Mouse (Mus musculus) left cerebral cortex, adult 9 months (tissue): ENCODE data around the gene Mrpl24.

Experiments
- DNase-seq, 2 experiments: peaks; one replicate each; pipeline ENCODE4 v3.0.0; 2022; ENCODE audit warnings: low spot score in 2 of 2

Gene Mrpl24

DNA sequence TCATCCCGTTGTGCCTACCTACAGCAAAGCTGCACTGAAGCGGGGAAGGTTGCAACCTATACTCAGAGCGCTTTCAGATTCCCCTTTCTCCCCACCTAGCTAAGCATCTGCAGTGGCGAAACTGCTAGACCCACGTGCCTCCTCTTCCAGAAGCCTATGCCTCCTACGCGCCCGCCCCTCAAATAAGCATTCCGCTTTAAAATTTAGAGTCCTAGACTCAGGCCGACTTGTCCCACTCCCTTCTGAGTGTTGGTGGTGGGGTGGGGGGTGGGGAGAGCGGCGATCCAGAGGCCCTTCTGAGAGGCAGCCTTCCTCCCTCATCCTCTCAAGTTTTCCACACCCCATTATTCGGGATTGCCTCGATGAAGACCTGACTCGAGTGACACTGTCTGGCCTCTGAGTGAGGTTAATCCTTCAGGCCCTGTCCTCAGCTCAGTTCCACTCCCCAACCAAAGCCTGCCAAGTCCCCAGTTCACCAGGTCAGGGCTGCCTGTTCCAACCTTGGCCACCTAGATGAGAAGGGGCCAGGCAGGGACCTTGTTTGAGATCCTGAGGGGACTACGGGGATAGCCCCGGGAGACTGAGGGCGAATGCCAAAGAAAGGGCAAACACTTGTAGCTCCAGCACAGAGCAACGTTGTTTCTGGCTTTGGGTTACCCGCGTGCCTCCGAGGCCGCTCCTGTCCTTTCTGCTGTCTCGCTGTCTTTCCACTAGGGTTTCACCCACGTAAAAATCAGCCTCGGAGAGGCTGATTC lies 27.9 kb downstream of the Mrpl24 start:
- DNase-seq = no peak

DNA sequence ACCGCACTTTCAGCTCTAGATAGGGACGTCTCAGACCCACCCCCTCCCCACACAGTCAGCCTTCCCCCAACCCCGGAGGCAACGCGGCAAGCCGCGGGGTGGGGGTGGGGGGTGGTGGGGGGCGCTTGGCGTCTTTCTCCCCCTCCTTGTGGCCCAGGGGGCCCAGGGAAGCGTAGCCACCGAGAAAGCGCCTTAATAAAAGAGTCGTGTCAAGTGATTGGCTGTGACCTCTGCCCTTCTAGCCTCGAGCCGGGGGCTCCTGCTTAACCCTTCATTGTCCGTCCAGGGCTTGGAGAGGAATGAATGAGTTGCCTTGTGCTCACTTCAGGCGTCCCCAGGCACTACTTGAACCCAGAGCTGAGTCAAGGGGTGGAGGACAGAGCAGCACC lies 28.5 kb downstream of the Mrpl24 start:
- no peak for DNase-seq

DNA sequence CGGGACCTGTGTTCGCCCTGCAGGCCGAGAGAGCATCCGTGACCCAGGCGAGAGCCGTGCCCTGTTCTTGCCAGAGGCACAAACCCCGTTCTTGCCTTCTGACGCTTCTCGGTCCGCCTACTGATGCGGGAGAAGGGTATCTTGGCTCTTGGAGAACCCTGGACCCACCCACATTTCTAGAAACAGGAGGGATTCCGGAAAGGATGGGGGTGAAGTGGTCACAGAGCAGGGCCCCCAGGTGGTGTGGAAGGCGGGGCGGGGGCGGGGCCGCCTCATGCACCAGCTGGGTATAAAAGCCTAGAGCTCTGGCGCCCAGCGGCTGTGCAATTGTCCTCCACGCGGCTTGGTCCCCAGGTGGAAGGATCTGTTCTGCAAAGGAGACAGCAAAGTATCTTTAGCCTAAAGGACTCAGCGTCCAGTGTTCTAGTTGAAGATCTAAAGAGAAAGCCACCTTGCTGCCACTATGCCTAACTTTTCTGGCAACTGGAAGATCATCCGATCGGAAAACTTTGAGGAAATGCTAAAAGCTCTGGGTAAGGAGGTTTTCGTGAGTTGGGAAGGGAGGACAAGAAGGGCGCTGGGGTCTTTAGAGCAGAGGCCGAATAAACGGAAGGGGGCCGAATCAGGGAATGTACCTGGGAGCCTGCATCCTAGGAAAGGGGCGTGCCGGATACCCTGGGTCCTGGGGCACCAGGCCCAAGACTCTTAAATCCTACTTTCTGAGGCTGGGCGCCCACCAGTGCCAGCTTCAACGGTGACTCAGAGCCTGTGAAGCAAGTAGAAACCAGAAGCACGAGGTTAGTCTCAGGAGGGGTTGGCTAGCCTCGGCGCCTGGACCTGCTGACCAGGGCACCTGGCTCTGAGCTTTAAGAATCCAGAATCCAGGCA lies 29.3 kb downstream of the Mrpl24 start, which contains the start of gene Crabp2:
TSS of gene Crabp2 (plus strand) at position 289 of the 888 bp plus-strand sequence.
- no peak for DNase-seq

DNA sequence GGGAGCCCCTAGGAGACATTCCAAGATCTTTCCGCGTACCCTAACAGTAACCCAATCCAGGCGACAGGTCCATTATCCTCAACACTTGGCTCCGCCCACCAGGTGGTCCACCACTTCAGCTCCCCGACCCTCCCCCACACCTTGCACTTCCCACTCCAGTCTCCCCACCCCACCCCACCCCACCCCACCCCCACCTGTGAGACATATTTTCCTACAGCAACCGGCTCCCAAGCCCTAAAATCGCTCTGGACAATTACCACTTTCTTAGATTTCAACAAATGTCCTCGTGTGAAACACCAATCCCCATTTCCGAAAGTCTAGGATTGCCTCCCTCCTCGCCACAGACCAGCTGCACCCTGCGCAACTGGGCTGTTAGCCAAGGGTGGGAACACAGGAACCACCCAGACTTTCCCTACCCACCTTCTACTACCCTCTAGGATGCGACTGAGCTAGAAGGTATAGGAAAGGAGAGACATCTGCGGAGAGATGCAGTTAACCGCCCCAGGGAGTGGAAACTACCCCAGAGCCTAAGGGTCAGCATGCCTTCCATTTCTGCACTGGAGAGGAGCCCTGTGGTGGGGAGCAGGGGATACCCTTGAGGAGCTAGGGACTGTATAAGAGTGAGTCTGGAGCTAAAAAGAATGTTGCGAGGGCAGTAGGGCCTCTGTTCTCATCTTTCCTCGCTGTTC lies 30.1 kb downstream of the Mrpl24 start:
- DNase-seq = no peak

DNA sequence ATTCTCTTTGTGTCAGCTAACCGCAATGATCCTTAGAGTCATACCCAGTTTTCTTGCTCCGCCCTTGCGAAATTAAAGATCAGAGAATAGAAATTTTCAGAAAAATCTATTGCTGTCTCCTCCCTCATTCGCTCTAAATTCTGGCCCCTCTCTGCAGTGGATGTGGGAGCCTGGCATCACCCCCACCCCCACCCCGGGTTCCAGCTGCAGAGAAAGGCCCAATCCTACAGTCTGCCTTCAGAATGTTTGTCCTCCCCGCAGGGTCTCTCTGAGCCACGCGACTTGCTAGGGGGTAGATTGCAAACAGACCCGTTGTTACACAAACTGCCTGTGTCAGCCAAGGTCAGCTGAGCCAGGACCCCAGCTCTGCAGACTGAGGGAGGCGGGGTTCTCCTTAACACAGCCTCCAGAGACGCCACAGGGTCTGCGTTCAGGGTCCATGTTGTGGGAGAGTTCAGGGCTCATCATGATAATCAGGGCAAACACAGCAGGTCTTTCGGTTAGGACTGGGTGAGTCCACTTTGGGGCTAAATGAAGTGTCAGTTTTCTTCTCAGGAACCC lies 30.7 kb downstream of the Mrpl24 start:
- DNase-seq = no peak

DNA sequence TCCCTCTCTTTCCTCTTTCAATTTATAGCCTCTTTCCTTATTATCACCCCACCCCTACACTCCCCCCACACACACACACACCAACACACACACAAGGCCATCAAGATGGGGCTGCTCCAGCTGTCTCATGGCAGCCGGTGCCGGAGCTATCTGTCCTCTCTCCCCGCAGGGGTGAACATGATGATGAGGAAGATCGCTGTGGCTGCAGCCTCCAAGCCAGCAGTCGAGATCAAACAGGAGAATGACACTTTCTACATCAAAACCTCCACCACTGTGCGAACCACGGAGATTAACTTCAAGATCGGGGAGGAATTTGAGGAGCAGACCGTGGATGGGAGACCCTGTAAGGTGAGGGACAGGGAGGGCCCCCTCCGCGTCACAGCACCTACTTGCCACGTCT lies 32.6 kb downstream of the Mrpl24 start:
- DNase-seq = no peak

DNA sequence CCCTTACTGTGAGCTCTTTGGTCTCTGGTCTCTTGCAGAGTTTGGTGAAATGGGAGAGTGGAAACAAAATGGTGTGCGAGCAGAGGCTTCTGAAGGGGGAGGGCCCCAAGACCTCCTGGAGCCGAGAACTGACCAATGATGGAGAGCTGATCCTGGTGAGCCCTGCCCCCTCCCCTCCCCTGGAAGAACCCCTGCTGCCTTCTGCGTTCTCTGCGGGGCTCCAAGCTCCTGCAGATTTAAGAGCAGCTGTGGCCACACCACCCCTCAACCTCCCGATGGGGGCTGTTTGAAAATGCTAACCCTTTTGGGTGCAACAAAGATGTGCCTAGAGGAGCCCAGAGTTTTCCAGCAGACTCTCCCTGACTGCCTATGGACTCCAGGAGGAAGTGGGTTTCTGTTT lies 33.1 kb downstream of the Mrpl24 start:
- no peak for DNase-seq

DNA sequence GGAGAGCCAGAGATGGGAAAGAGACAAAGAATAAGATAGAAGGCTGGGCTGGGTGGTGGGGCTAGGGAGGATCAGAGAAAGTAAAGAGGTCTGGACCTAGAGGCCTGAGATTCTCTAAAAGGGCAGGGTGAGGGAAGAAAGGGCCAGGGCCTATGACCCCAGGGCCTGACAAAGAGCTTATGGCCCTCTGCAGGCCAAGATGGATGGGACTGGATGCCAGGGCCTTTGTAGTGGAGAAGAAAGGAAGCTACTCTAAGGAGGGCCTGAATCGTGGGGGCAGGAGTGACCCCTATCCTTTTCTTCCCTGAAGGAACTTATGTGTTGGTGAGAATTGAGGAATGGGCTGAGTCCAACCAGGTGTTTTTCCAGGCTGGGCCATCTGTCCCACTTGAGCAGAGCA lies 38.8 kb downstream of the Mrpl24 start:
- DNase-seq = no peak

DNA sequence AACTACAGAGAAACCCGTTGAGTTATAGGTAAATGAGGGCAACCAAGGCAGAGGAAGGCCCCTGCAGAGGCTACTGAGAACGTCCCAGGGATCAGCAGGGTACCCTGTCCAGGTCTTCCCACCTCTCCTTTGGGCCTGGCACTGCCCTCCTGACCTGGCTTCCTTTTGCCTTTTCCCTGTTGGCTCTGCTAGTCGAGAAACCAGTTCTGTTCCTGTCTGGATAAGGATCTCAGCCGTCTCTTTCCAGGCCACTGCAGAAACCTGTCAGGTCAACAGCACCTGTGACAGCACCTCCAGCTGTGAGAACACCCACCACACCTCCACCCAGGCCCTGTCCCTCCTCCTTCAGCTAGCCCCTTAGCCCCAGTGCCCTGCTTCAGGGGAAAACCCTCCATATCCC lies 39.2 kb downstream of the Mrpl24 start:
- no peak for DNase-seq

DNA sequence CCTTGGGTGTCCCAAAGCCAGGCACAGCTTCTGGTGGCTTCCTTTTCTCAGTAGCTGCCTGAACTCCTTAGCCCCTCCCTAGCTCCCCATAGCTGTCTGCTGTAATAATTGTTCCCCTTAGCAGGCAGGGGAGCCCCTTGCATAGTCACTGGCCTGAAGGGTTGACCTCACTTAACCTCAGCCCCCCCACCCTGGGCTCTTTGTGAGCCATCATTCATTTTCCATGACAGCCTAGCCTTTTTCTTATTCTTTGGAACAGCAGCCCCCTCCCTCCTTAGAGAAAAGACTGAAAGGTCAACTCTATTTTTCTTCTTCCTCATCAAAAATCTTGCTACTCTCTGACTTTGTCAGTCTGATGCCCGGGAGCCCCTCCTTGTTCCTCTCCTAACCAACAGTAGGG lies 39.7 kb downstream of the Mrpl24 start:
- DNase-seq = no peak

DNA sequence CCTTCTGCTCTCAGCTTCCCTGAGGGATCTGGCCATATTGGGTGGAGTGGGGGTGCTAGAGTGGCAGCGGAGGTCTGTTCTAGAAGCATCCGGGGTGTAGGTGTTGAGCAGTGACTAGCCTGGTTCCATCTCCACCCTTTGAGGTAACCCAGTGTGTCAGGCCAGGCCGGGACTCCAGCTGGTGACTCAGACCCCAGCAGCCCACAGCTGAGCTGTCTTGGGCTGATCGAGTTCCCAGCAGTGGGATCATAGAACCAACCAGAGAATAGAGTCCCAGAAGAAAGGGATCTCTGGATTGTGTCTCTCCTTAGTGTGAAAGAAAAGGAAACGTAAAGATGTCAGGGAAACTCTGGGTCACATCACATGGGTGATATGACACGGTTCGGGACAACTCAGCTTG lies 40.1 kb downstream of the Mrpl24 start:
- no peak for DNase-seq

DNA sequence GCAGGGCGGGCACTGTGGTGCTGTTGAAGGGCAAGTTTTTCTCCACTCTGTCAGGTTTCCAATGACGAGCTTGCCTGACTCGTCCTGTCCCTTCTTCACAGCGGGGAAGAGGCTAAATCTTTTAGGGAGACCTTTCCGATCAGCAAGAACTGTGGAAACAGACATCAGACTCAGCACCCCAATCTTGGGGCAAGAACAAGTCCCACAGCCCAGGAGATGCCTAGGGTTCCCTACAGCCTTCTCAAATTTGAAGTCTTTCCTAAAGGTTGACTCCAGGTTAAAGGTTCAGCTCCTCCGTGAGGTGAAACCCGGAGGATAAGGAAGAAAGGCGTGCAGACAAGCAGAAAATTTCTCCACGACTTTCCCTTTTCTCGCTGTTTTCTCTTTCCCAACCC lies 40.9 kb downstream of the Mrpl24 start:
- no peak for DNase-seq

DNA sequence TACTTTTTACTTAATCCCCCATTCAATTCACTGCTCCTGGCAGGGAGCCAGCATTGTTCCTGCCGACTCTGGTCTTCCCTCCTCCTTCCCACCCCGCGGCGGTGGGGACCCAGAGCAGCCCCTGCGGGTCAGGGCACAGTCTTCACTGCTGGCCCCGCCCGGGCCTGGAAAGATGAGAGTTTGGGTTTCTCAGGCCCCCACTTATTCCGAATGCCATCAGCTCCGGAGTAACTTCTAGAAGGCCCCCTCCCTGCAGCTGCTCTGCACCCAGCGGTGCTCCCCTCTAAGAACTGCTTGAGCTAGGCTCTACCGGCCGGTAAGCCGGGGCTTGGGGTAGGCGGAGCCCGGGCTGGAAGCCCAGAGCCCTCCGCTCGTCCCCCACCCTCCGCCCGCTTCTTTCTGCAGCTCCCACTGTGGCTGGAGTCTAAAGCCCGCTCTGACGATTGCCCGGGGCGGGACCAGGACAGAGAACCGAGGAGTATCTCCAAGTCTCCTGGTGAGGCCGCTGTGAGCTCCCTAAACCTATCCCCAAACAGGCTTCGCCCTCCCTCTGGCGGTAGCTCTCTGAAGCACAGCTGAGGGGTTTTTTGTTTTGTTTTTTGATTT lies 41.4 kb downstream of the Mrpl24 start:
- peak; percentile 31 to 80 for DNase-seq

DNA sequence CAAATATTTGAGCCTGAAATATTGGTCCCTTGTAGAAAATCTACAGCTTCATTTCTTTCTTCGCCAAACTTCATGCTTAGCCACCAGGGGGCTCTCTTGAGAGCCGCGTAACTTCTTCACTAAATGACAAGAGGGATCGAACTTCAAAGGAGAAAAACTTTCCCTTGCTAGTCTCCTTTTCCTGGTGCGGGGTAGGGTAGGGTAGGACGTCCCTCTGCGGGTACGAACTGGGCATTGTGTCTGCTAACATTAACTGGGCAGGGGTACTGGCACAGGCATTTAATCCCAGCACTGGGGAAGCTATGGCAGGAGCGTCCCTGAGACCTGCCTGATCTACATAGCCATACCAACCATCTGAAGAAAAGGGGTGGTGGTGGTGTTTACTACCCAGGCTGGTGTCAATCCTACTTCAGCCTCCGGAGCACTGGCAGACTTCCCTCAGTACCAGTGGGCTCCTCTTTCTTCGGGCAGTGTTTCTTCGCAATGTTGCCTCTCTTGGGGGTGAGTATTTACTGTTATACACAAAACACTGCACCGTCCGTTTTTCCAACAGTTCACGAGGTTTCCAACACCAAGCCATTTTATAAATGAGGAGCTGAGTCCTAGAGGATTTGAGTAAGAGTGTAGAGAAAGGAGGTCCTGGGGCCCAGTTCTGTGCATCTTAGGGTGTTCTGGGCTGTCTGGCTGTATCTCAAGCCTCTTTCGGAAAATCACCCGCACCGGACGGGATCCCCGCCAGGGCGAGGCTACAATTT lies 51.1 kb downstream of the Mrpl24 start:
- DNase-seq = peak in 1 of 2 experiments; percentile 65

DNA sequence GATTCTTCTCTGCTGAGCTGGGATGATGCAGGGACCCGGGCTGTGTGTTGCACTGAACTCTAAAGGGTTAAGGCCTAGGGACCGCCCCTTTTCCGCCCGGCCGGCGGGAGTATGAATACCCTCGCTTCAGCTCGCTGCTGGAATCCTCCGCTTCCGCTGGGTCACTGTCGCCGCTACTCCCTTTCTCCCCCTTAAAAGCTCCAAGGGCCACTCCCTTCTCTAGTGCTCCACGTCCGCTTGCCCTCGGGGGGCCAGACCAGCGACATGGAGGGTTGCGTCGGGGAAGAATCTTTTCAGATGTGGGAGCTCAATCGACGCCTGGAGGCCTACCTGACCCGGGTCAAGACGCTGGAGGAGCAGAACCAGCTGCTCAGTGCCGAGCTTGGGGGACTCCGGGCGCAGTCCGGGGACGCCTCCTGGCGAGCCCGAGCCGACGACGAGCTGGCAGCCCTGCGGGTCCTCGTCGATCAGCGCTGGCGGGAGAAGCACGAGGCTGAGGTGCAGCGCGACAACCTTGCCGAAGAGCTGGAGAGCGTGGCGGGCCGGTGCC lies 51.7 kb downstream of the Mrpl24 start, which contains the start of gene Nes:
TSS of gene Nes (plus strand) at position 140 of the 550 bp plus-strand sequence.
- no peak for DNase-seq

DNA sequence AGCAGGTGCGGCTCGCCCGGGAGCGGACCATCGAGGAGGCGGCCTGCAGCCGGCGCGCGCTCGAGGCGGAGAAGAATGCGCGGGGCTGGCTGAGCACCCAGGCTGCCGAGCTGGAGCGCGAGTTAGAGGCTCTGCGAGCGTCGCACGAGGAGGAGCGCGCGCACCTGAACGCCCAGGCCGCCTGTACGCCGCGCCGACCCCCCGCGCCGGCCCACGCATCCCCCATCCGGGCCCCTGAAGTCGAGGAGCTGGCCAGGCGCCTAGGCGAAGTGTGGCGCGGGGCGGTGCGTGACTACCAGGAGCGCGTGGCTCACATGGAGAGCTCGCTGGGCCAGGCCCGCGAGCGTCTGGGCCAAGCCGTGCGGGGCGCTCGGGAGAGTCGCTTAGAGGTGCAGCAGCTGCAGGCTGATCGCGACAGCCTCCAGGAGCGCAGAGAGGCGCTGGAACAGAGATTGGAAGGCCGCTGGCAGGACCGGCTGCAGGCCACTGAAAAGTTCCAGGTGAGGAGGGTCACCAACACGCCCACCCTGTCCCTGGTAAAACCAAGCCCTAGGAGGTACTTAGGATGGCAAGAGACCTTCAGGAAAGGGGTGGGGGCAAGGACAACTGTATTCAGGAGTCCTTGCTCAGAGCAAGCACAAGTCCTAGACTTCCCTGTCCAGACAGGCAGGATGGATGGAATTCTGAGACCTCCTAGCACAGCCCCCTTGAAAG lies 52.3 kb downstream of the Mrpl24 start:
- DNase-seq = no peak

DNA sequence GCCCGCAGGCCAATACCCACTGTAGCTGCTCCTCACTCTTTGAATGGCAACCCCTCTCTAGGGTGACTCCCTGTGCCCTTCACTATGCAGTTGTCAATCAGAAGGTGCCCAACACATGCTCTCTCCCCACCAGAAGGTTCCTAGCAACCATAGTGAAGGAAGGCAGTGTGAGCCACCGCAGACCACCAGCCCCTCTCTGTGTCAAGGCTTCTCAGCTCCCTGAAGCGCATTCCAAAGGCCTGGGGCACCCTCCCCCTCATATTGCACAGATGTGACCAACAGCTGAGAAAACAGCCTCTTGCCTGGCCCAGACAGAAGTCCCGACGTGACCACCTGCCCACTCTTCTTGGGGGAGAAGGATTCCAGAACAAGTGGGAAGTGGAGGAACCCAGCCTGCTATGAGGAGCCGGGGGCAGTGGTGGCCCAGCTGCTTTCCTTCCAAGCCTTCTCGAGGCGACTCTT lies 52.9 kb downstream of the Mrpl24 start:
- DNase-seq = no peak

DNA sequence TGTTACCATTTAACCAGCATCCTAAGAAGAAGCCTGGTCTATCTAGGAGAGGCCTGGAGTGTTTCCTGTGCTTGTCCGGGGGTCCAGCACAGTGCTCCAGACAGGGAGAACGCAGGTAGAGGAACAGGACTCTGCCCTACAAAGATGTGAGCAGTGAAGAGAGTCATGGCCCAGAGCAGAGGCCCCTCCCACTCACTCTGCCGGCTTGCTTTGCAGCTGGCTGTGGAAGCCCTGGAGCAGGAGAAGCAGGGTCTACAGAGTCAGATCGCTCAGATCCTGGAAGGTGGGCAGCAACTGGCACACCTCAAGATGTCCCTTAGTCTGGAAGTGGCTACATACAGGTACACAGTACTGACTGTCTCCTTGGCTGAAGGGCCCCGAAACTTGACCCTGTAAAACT lies 53.5 kb downstream of the Mrpl24 start:
- no peak for DNase-seq
